Mouse (Mus musculus): ENCODE measurements at regions not wholly inside any gene's neighbourhood (a gene's known extent, or its start where the extent isn't known, plus 50 kb on each side); places are given as distances from the start of the nearest gene placed in this dataset.

GRCm38 (mm10) chr8:7954851-7955250, 706.2 kb downstream of the Efnb2 start:
- no peak for ATAC-seq (ENCODE audit: insufficient number of reproducible peaks, low FRiP score, low TSS enrichment)

GRCm38 (mm10) chr8:7945966-7946775, 714.9 kb downstream of the Efnb2 start:
- no peak for ATAC-seq (ENCODE audit: insufficient number of reproducible peaks, low FRiP score, low TSS enrichment)

GRCm38 (mm10) chr8:7936596-7936995, 724.4 kb downstream of the Efnb2 start:
- no peak for ATAC-seq (ENCODE audit: insufficient number of reproducible peaks, low FRiP score, low TSS enrichment)

GRCm38 (mm10) chr8:7919416-7919815, 741.6 kb downstream of the Efnb2 start:
- no peak for ATAC-seq (ENCODE audit: insufficient number of reproducible peaks, low FRiP score, low TSS enrichment)

DNA sequence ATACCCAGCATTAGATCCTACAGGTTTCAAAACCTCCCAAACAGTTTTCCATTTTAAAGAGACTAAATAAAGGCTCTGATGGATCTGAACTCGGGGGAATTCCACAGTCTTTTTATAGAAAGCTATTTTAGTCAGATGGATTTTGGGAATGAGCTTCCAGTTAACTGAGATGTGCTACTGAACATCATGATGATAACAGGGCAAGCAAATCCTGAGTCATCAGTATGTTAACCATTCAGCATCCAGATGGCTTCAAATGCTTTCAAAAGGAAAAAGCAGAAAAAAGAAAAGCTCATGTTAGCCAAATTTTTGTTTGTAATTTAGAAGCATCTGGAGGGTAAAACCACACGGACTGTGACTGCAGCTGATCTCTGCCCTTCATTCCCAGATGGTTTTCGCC, 766.7 kb downstream of the Efnb2 start:
- no peak for ATAC-seq (ENCODE audit: insufficient number of reproducible peaks, low FRiP score, low TSS enrichment)

GRCm38 (mm10) chr8:7853169-7853568, 807.9 kb downstream of the Efnb2 start:
- ATAC-seq (ENCODE audit: insufficient number of reproducible peaks, low FRiP score, low TSS enrichment), result no peak

- ATAC-seq (ENCODE audit: insufficient number of reproducible peaks, low FRiP score, low TSS enrichment), result no peak
These were observed 810.5 kb downstream of the Efnb2 start for GRCm38 (mm10) chr8:7850573-7850972.

- ATAC-seq (ENCODE audit: insufficient number of reproducible peaks, low FRiP score, low TSS enrichment), result no peak
These were observed 829.1 kb downstream of the Efnb2 start for GRCm38 (mm10) chr8:7831948-7832347.

GRCm38 (mm10) chr8:7827811-7828210, 833.2 kb downstream of the Efnb2 start:
- no peak for ATAC-seq (ENCODE audit: insufficient number of reproducible peaks, low FRiP score, low TSS enrichment)

DNA sequence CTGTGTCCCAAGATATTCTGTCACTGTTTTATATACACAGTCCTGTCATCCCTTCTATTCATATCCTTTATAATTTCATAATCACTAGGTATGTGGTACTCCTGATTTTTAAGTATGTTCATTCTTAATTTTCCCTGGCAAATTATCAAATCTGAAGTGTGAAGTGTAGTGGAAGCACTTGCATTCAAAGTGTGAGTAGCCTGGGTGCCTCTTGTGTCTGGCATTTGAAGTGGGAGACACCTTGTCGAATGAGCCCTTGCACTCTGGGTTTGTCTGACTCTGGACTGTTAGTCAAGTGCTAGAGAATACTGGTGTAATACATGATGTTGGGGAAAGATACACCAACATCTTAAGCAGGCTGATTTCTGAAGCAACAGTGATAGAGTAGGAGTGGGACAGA, 852.6 kb downstream of the Efnb2 start:
- no peak for ATAC-seq (ENCODE audit: insufficient number of reproducible peaks, low FRiP score, low TSS enrichment)

DNA sequence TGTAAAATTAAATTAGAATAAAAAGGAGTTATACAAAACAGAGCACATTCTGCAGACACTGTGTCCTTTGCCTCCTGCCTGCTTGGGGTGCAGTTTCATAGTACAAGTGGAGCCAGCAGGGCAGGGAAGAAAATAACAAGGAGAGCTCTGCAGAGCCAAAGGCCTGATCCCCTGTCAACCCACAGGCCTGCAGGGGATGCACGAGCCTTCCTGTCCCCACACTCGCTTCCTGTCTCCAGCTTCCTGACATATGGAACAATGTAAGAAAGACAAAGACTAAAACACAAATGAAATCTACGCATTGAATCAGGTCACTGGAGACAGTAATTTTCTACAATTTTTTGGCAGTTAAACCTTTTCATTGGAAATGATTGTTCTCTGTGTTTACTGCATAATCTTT, 861.8 kb downstream of the Efnb2 start:
- no peak for ATAC-seq (ENCODE audit: insufficient number of reproducible peaks, low FRiP score, low TSS enrichment)

DNA sequence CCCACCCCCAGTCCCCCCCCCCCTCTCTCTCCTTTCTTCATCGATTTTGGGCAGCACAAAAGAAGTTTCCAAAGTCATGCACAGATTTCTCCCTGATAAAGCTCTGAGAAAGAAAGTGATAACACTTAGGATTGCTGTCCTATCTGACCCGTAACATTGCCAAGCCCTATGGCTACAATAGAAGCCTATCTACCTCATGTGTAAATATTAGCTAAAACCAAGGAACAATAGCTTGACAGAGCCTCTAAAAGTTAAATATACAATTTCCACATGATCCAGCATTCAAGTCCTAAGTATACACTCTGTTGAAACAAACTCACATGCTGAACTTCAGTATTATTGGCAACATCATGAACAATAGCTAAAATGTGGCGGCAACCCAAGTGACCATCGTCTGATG, 864.9 kb downstream of the Efnb2 start:
- no peak for ATAC-seq (ENCODE audit: insufficient number of reproducible peaks, low FRiP score, low TSS enrichment)

GRCm38 (mm10) chr8:7763820-7764219, 897.2 kb downstream of the Efnb2 start:
- ATAC-seq (ENCODE audit: insufficient number of reproducible peaks, low FRiP score, low TSS enrichment), result no peak

GRCm38 (mm10) chr8:7760987-7761386, 900.1 kb downstream of the Efnb2 start:
- no peak for ATAC-seq (ENCODE audit: insufficient number of reproducible peaks, low FRiP score, low TSS enrichment)

DNA sequence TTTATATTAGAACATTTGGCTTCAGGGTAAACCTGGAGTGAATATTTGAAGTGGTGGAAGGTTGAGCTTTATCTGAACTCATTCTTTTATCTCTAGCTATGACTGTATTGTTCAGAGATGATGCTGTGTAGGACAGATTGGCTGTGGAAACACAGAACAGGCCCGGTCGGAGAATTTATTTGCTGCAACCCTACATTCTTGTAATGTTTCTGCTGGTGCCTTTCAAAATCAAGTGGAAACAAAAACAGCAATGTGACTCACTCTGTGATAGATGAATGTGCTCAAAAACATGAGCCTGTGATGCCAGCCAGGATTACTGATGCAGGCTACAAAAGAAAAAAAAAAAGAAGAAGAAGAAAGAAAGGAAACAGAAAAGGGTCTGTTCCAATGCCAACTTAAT, 928.3 kb downstream of the Efnb2 start:
- no peak for ATAC-seq (ENCODE audit: insufficient number of reproducible peaks, low FRiP score, low TSS enrichment)

DNA sequence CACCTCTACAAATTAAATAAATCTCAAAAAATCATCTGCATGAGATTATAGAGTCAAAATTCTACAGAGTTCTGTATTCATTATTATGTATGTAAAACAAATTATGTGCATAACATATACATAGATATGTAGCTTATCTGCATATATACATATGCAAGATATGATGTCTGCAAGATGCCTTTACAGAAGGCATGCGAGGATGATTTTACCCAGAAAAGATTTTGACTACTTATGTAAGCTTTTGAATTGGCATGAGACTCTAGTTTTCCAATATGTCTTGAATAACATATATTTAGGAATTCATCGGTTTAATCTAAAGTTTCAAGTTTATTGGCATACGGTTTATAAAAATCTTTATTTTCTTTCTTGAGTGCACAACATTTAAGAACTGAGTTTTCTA, 939.2 kb downstream of the Efnb2 start:
- ATAC-seq (ENCODE audit: insufficient number of reproducible peaks, low FRiP score, low TSS enrichment), result no peak

- no peak for ATAC-seq (ENCODE audit: insufficient number of reproducible peaks, low FRiP score, low TSS enrichment)
These were observed 941.9 kb downstream of the Efnb2 start for GRCm38 (mm10) chr8:7718898-7719696.

DNA sequence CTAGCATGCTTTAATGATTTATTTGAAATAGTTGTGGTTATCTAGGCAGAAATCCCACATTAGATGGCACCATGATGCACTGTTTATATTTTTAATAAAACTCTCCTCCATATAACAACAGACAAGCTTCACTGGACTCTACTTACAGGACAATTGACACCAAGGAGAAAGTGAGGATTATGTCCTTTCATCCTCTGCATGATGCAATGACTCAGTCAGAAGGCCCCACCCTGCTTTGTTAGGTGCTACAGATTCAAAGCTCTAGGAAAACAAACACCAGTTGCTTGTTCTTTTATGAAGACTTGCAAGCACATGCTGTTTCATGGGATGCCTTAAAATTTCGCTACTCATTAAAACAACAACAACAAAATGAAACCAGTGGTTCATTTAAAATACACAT, 950.3 kb downstream of the Efnb2 start:
- no peak for ATAC-seq (ENCODE audit: insufficient number of reproducible peaks, low FRiP score, low TSS enrichment)

GRCm38 (mm10) chr8:7709406-7709805, 951.6 kb downstream of the Efnb2 start:
- ATAC-seq (ENCODE audit: insufficient number of reproducible peaks, low FRiP score, low TSS enrichment), result no peak

- no peak for ATAC-seq (ENCODE audit: insufficient number of reproducible peaks, low FRiP score, low TSS enrichment)
These were observed 969.6 kb downstream of the Efnb2 start for GRCm38 (mm10) chr8:7691355-7691996.

- no peak for ATAC-seq (ENCODE audit: insufficient number of reproducible peaks, low FRiP score, low TSS enrichment)
These were observed 1007.2 kb downstream of the Efnb2 start for GRCm38 (mm10) chr8:7653804-7654203.

Data from cerebellum, adult (tissue).